Mouse (Mus musculus) embryonic facial prominence, embryonic 14.5 days (tissue): ENCODE measurements at regions not wholly inside any gene's neighbourhood (a gene's known extent, or its start where the extent isn't known, plus 50 kb on each side); places are given as distances from the start of the nearest gene placed in this dataset.

Experiments
- ATAC-seq: fragments of 200-750 bp; cut with Nextera tagmentation; 2 replicates; pipeline ENCODE4 v1.8.0; 2017; ENCODE audit warnings: low read depth, moderate number of reproducible peaks, moderate TSS enrichment
- DNase-seq: peaks from one replicate; pipeline ENCODE4 v3.0.0-alpha.2; 2015; ENCODE audit warnings: low spot score
- H3K27ac ChIP-seq: fragments of 300-500 bp; sonication (generic); replicated peaks from 2 replicates; pipeline ENCODE4 v1.5.1; 2014; ENCODE audit warnings: low read depth, mild to moderate bottlenecking, low read length, moderate library complexity
- H3K27me3 ChIP-seq: fragments of 300-500 bp; sonication (generic); replicated peaks from 2 replicates; pipeline ENCODE4 v1.6.1; 2014; ENCODE audit warnings: low read length; ENCODE audit not compliant: control insufficient read depth, insufficient read depth
- H3K36me3 ChIP-seq: fragments of 300-500 bp; sonication (generic); 2 replicates; pipeline ENCODE4 v1.6.1; 2014; ENCODE audit warnings: low read length, mixed read lengths; ENCODE audit not compliant: control insufficient read depth, insufficient read depth
- H3K4me1 ChIP-seq: fragments of 300-500 bp; sonication (generic); 2 replicates; pipeline ENCODE4 v1.6.1; 2014; ENCODE audit warnings: antibody characterized with exemption, low read length; ENCODE audit not compliant: control insufficient read depth, insufficient read depth
- H3K4me2 ChIP-seq: fragments of 300-500 bp; sonication (generic); 2 replicates; pipeline ENCODE4 v1.6.1; 2014; ENCODE audit warnings: low read depth, mild to moderate bottlenecking, low read length, moderate library complexity, mixed read lengths
- H3K4me3 ChIP-seq: fragments of 300-500 bp; sonication (generic); 2 replicates; pipeline ENCODE4 v1.5.1; 2014; ENCODE audit warnings: low read depth, mild to moderate bottlenecking, low read length
- H3K9ac ChIP-seq: fragments of 300-500 bp; sonication (generic); 2 replicates; pipeline ENCODE4 v1.6.1; 2014; ENCODE audit warnings: low read depth, mild to moderate bottlenecking, low read length, moderate library complexity, mixed read lengths
- H3K9me3 ChIP-seq: fragments of 300-500 bp; sonication (generic); 2 replicates; pipeline ENCODE4 v1.6.1; 2016; ENCODE audit warnings: low read length; ENCODE audit not compliant: control insufficient read depth
- WGBS: fragments of 180-500 bp; shearing (Covaris S2); extraction: QIAGEN DNeasy Blood & Tissue Kit; methylation state at CpG from one replicate; pipeline ENCODE4 v1.1.7; 2014; 5-methylcytosine and 5-hydroxymethylcytosine counted together

GRCm38 (mm10) chr5:74807581-74808221 is 105.0 kb upstream of the Lnx1 start:
- 69% methylated on average over 5 of the region's 5 CpGs for WGBS

GRCm38 (mm10) chr5:74801946-74802345 is 99.2 kb upstream of the Lnx1 start:
- no peak overlapping the region for H3K9ac ChIP-seq
- ATAC-seq (no peak), DNase-seq (peak; percentile 29)
- WGBS, result 71% methylated on average over 10 of the region's 10 CpGs
- no peak overlapping the region for H3K4me3 ChIP-seq
- peaks cover 5% of the 10 kb centered on the region; the same call in 1 of the 2 replicates for H3K4me1 ChIP-seq
- H3K4me2 ChIP-seq, result no peak overlapping the region
- no peak overlapping the region for H3K27ac ChIP-seq
- no peaks in the 10 kb centered on the region; the same call in 1 of the 2 replicates for H3K27me3 ChIP-seq
- H3K9me3 ChIP-seq, result no peaks in the 10 kb centered on the region
- H3K36me3 ChIP-seq, result no peaks in the 10 kb centered on the region

More at GRCm38 (mm10) chr5:74807581-74808221, 105.0 kb upstream of the Lnx1 start:
- Histone ChIP-seq H3K4me2 (no peak overlapping the region), H3K36me3 (no peaks in the 10 kb centered on the region), H3K27me3 (no peaks in the 10 kb centered on the region), H3K9me3 (no peaks in the 10 kb centered on the region), H3K4me3 (no peak overlapping the region), H3K9ac (no peak overlapping the region), H3K27ac (no peak overlapping the region), H3K4me1 (peaks cover 5% of the 10 kb centered on the region; the same call in 1 of the 2 replicates)
- DNase-seq (no peak), ATAC-seq (no peak)

GRCm38 (mm10) chr5:74800351-74800750 is 97.6 kb upstream of the Lnx1 start:
- H3K27me3 ChIP-seq, result no peaks in the 10 kb centered on the region; the same call in 1 of the 2 replicates
- no peak overlapping the region for H3K4me3 ChIP-seq
- H3K4me2 ChIP-seq, result no peak overlapping the region
- peaks cover 8% of the 10 kb centered on the region; the same call in 1 of the 2 replicates for H3K4me1 ChIP-seq
- no peaks in the 10 kb centered on the region for H3K36me3 ChIP-seq
- DNase-seq (peak; percentile 26), ATAC-seq (no peak)
- no peak overlapping the region for H3K27ac ChIP-seq
- H3K9me3 ChIP-seq, result no peaks in the 10 kb centered on the region
- no peak overlapping the region for H3K9ac ChIP-seq
- WGBS, result 55% methylated on average over 9 of the region's 9 CpGs

- no peak overlapping the region for H3K9ac ChIP-seq
- peak; percentile 32; the same call in 1 of the 2 replicates for ATAC-seq
- peak; percentile 88 for DNase-seq
- 42% methylated on average over 8 of the region's 8 CpGs for WGBS
- H3K4me2 ChIP-seq, result no peak overlapping the region
- H3K4me3 ChIP-seq, result no peak overlapping the region
- no peaks in the 10 kb centered on the region for H3K36me3 ChIP-seq
- H3K9me3 ChIP-seq, result no peaks in the 10 kb centered on the region
- H3K27me3 ChIP-seq, result no peaks in the 10 kb centered on the region; the same call in 1 of the 2 replicates
- H3K27ac ChIP-seq, result no peak overlapping the region
- H3K4me1 ChIP-seq, result peaks cover 23% of the 10 kb centered on the region
These were observed 93.8 kb upstream of the Lnx1 start for GRCm38 (mm10) chr5:74796421-74797067.

GRCm38 (mm10) chr5:74794726-74795125 is 92.0 kb upstream of the Lnx1 start:
- DNase-seq (no peak), ATAC-seq (no peak)
- H3K27me3 ChIP-seq, result no peaks in the 10 kb centered on the region; the same call in 1 of the 2 replicates
- peaks cover 23% of the 10 kb centered on the region for H3K4me1 ChIP-seq
- no peak overlapping the region for H3K4me2 ChIP-seq
- H3K9me3 ChIP-seq, result no peaks in the 10 kb centered on the region
- no peak overlapping the region for H3K4me3 ChIP-seq
- 94% methylated on average over 4 of the region's 4 CpGs for WGBS
- no peak overlapping the region for H3K9ac ChIP-seq
- no peaks in the 10 kb centered on the region for H3K36me3 ChIP-seq
- H3K27ac ChIP-seq, result no peak overlapping the region

- Histone ChIP-seq H3K36me3 (no peaks in the 10 kb centered on the region), H3K27ac (peak overlapping the region; percentile 88), H3K4me2 (no peak overlapping the region), H3K4me1 (peaks cover 23% of the 10 kb centered on the region), H3K9ac (no peak overlapping the region), H3K9me3 (no peaks in the 10 kb centered on the region), H3K27me3 (no peaks in the 10 kb centered on the region; the same call in 1 of the 2 replicates), H3K4me3 (no peak overlapping the region)
- 45% methylated on average over 4 of the region's 4 CpGs for whole genome bisulfite sequencing
- ATAC-seq (no peak), DNase-seq (peak; percentile 44)
These were observed 90.7 kb upstream of the Lnx1 start for GRCm38 (mm10) chr5:74793431-74793830.

GRCm38 (mm10) chr5:74792936-74793335 is 90.2 kb upstream of the Lnx1 start:
- H3K36me3 ChIP-seq, result no peaks in the 10 kb centered on the region
- peak overlapping the region; percentile 88 for H3K27ac ChIP-seq
- peak overlapping the region; percentile 41 for H3K4me2 ChIP-seq
- H3K9ac ChIP-seq, result no peak overlapping the region
- H3K9me3 ChIP-seq, result no peaks in the 10 kb centered on the region
- 0 out of 2 replicates have a peak overlapping the region, but pooled peaks have one; percentile 5 for H3K4me3 ChIP-seq
- 15% methylated on average over 8 of the region's 8 CpGs for WGBS
- peaks cover 23% of the 10 kb centered on the region for H3K4me1 ChIP-seq
- DNase-seq (peak; percentile 74), ATAC-seq (no peak)
- no peaks in the 10 kb centered on the region for H3K27me3 ChIP-seq

- Histone ChIP-seq H3K4me3 (0 out of 2 replicates have a peak overlapping the region, but pooled peaks have one; percentile 5), H3K4me2 (peak overlapping the region; percentile 41), H3K9ac (0 out of 2 replicates have a peak overlapping the region, but pooled peaks have one; percentile 41), H3K4me1 (peaks cover 23% of the 10 kb centered on the region), H3K36me3 (no peaks in the 10 kb centered on the region), H3K9me3 (no peaks in the 10 kb centered on the region), H3K27me3 (no peaks in the 10 kb centered on the region), H3K27ac (peak overlapping the region; percentile 88)
- ATAC-seq, result peak; percentile 91
- 0% methylated on average over 7 of the region's 7 CpGs for WGBS
- peak; percentile 96 for DNase-seq
These were observed 89.6 kb upstream of the Lnx1 start for GRCm38 (mm10) chr5:74792301-74792700.
